Mouse (Mus musculus) left cerebral cortex, adult 18-20 months (tissue): ENCODE results near the gene Add1. TPM values are rescaled to one million over a fixed set of nuclear protein-coding genes. Genes with fewer than 3 reads are reported as not detected.

ENCODE experiments used
- DNase-seq, 2 experiments: peaks; one replicate each; pipeline ENCODE4 v3.0.0; 2021 to 2022; ENCODE audit warnings: low spot score in 2 of 2, mixed read lengths in 1 of 2
- total RNA-seq, 2 experiments: library from RNA; stranded (reverse); gene quantifications; 2 replicates each; pipeline ENCODE4 v1.2.3; 2021

The Add1 gene
- total RNA-seq, 2 experiments from 2014 or later: 426 to 440 TPM

DNA sequence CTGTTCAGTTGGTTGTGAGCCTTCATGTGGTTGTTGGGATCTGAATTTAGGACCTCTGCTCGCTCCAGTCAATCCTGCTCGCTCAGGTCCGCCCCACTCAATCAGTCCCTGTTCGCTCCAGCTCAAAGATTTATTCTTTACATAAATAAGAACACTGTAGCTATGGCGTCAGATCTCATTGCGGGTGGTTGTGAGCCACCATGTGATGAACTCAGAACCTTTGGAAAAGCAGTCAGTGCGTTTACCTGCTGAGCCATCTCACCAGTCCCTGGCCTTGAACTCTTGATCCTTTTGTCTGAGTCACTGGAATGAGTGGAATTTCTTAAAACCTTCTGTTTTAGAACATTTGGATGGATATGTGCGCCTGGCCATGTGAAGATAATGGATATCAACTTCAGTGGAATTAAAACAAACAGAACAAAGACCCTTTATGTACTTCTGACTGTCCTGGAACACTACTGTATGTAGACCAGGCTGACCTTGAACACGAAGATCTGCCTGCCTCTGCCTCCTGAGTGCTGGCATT is 19.8 kb downstream of the Add1 start:
- no peak for DNase-seq

DNA sequence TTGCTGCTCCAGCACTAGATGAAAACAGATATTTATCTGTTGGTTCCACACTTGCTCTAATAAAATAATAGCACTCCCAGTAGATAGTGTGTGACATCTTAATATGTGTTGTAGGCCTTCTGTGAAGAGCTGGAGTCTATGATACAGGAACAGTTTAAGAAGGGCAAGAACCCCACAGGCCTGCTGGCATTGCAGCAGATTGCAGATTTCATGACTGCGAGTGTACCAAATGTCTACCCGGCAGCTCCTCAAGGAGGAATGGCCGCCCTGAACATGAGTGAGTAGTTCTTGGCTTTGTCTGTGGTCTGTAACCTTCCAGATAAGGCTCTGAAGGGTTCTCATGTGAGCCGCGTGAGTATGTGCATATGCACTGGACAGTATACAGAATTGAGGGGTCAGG is 31.1 kb downstream of the Add1 start:
- DNase-seq: no peak

DNA sequence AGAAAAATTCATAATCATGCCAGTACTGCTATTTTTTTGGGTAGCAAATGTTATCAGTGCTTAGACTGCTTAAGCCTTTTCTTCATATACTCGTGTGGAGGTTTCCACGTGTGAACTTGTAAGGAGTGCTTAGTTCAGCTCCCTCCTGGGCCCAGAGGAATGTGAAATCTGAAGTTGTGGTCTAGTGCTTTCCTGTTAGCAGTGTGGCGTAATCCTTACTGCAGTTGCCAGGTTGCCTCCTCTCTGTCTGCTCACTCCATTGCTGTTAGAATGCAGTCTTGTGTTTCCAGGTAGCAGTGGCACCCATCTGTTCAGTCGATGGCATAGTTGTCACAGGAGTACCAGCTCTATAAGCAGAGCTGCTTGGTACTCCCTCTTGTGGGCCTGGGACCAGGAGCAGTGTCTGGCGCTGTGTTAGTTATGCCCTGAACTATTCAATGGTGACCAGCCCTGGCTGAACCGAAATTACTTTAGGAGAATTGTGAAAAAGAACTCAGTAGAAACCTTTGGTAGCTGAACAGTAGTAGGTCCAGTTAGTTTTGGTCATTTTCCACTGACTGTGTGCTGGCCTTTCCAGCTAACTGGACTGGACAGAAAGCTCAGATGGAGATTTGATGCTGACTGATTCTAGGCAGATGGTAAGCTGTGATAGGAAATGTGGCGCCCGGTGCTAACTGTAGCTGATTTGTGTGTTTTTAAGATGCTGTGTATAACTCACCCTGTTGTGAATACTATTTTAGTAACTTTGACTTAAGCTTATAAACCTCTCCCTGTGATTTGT is 33.8 kb downstream of the Add1 start:
- no peak for DNase-seq

DNA sequence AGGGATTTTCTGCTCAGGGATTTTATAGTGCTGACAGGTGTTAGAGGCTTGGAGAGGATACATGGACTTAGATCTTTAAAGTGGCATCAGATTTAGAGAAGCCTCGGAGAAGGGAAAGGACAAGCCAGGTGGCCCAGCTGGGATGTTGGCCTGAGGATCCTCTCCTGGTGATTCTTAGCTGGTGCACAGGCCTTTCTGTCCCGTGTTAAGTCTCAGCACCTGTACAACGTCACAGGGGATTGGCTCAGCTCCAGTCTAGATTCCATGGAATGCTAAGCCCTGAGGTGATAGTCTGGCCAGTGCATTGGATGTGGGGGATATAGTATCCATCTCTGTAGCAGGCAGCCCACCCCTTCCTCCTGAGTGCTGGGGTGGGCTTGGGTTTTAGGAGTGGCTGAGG is 34.8 kb downstream of the Add1 start:
- DNase-seq: no peak

DNA sequence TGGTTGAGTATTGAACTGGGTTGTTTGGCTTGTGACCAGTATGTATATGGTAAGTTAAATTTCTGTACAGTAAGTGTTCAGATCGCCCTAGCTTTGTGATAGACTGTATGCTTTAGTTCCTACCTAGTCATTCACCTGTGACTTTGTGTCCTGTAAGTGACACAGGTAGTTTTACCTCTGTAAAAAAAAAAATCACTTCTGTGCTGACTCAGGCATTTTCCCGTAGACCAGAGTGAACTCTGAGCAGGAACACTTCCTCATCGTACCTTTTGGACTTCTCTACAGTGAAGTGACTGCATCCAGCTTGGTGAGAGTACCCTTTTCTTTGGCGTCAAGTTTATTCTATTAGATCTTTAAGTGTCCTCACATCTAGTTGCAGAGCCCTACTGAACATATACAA is 36.5 kb downstream of the Add1 start:
- no peak for DNase-seq

DNA sequence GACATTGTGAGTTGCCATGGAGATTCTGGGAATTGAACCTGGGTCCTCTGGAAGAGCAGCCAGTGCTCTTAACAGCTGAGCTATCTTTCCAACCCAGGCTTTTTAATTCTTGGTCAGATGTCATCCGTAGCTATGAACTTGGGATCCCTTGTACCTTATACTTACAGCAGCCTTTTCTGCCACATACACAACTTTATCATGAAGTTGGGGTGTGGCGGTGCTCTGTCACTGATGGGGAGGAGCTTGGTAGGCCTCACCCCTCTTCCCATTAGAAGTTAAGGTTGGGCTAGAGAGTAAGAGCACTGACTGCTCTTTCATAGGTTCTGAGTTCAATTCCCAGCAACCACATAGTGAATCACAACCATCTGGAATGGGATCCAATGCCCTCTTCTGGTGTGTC is 59.5 kb downstream of the Add1 start:
- DNase-seq: no peak

DNA sequence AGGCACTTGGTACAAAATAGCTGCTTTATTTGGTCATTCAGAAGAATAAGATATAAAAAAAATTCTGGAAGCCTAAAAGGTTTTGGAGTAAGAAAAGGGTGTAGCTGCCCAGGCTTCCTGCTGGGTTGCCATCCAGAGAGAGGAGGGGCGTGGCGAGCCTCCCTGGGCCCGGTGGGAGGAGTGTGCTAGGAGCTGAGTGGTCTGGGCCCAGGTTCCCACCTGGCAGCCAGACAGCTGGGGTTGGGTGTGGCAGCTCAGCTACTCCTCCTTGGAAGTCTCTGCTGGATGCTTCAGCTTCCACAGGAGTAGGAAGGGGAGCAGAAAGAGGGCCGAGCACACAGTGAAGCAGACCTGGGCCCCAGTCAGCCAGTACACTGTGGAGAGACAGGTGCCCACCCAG is 60.2 kb downstream of the Add1 start:
- DNase-seq: no peak

DNA sequence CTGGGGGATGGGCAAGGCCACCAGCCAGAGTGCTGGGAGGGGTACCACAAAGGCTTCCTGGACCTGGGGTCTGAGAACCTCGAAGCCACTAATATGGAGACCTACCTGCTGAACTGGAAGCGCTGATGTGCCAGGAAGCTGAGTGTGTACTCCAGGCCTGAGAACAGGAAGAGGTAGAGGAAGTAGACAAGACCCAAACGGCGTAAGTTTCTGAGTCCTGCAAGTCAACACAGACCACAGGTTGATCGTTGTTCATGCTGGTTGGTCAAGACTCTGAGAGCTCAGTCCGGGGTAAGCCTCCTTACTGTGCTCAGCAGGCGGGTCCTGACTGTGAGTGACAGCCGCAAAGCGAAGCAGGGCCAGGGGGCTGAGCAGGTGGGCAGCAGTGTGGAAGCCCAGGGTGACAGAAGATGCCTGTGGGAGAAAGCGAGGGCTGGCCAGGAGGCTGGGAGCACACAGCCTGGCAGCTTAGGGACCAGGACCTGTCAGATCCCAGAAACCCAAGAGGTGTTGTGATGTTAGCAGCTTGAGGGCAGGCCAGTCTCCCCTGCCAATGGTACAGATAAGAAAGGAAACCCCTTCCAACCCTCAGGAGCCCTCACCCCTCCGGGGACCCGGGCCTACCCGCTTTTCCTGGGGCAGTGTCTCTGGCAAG is 61.4 kb downstream of the Add1 start:
- no peak for DNase-seq

DNA sequence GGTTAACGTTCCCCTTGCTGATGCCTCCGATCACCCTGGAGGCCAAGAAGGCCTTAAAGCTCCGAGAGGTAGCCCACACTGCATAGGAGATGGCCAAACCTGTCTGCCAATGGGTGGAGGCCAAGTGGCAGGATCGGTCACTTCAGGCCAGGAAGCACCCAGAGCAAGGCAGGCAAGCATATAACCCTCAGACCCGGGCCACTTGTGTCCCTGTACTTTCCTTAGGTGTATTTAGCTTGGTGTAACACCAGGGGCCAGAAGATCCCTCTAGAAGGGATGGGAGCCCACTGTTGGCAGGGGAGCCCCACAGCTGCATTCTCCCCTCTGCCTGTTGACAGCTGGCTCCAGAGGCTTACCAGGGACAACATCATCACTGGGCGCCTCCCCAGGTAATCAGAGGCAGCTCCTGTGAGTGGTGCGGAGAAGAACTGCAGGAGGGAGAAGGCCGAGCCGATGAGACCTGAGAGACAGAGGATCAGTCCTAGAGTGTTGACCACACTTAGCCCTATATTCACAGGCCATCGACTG is 62.3 kb downstream of the Add1 start:
- DNase-seq: no peak

DNA sequence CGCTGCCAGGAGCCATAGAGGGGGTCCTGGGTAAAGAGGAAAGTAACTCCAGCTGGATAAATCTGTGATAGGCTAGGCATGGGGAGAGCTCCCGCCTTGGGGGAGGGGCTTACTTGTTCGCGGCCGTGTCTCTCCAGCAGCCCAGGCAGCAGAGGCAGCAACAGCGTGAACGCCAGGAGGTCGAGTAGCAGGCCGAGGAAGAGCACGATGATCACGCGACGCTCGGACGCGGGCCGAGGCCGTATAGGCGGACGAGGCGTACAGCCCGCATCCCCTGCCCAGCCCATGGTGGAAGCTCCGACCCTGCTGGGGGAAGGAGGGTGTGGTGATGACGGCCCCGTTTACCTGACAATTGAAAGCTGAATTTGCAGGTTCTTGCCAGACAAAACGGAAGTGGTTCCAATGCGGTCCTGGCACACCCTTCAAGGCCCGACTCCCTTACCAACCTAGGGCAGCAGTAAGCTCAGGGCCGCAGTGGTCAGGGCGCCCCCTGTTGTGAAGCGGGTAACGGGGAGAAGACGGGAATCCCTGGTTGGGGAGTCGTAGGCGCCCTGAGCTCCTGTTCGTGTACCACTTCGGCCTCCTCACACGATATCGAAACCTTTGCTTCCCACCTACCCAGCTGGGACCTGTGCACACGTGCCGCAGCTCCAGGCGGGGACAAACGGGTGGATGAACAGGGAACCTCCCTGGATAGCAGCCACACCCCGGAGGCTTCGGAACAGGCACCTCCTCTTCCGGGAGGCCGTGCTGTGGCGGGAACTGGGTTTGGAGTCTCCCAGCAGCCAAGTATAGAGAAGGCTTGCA is 63.2 kb downstream of the Add1 start, which contains the start of gene Mfsd10:
TSS of gene Mfsd10 (minus strand) at position 732 of the 807 bp plus-strand sequence.
- peak; percentile 75 to 82 for DNase-seq

DNA sequence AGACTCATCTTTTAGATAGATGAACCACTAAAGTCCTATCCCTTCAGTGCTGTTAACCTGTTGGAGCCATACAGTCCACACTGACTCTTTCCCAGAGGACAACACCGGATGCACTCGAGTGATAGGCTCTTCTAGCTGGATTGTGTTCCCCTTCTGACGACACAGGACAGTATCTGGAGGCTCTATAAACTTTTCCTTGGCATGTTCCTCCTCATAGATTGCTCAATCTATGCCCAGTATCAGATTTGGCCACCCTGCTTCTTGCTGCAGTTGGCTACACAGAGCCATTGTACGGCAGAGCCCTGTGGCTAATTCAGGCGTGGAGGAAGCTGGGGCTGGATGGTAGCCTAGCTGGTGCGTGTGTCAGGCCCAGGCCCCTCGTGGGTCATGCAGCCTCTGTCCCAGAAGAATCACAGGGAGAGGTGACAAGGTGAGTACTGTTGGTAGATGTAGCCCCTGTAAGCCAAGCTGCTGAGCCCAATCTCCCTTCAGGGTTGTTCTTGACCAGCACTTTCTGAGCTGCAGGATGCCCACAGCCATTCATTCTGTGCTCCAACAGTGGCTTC is 64.2 kb downstream of the Add1 start:
- no peak for DNase-seq

DNA sequence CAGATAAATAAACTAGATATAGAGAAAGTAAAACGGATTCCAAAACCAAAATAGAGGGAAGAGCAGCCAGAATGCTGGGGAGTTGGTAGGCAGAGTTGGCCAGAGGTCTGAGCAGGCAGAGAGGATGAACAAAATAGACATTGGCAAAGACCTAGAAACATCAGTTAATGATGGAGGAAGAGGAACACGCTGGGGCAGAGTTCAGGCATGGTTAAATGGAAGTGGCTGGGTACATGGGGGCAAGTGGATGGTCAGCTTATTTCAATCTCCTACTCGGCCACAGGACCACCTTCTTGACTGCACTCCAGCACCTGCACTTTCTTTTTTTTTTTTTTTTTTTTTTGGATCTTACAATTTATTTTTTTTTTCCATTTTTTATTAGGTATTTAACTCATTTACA is 68.5 kb downstream of the Add1 start:
- no peak for DNase-seq

DNA sequence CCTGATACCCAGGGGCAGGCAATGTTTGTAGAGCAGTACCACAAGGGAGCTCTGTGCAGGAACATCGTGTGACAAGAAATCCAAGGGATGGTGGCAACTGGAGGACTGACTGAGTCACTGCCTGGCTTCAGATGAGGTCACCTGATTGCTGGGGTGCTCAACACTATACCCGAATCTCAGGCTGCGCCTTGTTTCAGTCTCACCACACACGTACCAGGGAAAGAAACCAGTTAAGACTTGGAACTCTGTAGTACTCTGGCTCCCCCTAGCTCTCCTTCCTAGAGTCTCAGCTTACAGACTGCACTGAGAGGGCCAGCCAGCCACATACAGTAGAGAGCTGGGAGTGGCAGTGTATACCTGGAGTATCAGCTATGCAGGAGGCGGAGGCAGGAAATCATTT is 69.5 kb downstream of the Add1 start:
- DNase-seq: peak; percentile 56 to 66

DNA sequence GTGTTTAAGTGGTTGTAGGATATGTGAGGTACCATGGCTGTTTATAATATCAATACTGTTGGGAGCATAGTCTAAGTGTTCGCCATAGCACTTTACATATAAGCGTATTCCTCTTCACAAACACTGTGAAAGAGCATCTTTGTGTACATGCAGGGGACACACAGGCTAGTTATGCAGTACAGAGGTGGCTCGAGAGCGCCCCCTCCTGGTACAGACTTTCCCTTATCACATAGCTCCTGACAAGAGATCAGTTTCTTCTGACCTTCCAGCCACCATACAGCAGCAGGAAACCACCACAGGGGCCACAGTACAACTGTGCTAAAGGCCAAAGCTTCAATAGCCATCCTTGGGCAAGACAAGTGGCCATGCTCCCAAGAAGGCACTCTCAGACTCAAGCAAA is 74.1 kb downstream of the Add1 start:
- peak; percentile 44 to 68 for DNase-seq

DNA sequence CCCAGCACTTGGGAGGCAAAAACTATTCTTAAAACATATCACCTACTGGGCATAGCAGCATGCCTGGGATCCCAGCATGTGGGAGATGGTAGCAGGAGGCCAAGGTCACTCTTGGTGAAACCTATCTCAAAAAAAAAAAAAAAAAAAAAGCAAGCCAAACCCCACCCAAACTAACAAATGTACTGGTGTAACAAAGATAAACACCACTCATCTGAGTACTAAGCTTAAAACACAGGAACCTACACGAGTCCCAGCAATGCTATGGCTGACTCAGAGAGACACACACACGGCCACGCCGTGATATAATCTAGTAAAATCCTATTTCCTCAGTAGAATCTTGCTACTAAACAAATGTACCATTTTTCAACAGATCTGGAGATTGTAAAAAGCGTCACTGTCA is 79.5 kb downstream of the Add1 start:
- no peak for DNase-seq

DNA sequence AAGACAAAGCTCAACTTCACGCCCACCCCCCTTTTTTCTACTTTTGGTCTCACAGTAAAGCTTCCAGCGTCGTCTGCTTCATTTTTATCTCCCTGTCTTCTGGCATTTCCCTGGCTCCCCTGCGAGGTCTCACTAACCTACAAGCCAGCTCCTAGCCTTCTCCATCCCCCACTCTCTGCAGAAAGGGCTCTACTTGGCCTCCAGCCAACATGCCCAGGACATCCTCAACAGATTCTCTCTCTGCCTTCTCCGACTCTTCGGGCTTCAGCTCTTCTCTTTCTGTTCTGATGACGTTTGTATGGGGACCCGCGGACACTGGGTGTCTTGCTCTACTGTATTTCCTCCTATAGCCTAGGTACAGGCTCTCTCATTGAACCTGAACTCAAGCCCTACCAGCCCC is 81.4 kb downstream of the Add1 start:
- DNase-seq: no peak

DNA sequence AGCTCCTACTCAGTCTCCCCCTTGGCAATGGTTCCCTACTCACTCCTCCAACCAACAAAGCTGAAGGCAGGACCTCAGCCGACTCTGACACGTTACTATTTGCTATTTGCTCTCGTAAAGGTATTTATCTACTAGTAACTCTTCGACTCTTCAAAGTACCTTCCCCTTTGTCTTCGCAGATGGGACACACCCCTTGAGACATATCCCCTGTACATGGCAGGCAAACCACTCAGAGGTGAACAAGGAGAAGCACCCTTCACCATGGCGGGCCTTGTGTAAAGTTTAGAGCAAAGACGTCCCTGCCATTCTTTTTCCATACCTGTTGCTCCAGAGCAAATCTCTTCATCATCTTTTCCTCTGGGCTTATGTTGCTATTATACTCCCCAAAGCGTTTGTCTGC is 84.1 kb downstream of the Add1 start:
- DNase-seq: no peak

DNA sequence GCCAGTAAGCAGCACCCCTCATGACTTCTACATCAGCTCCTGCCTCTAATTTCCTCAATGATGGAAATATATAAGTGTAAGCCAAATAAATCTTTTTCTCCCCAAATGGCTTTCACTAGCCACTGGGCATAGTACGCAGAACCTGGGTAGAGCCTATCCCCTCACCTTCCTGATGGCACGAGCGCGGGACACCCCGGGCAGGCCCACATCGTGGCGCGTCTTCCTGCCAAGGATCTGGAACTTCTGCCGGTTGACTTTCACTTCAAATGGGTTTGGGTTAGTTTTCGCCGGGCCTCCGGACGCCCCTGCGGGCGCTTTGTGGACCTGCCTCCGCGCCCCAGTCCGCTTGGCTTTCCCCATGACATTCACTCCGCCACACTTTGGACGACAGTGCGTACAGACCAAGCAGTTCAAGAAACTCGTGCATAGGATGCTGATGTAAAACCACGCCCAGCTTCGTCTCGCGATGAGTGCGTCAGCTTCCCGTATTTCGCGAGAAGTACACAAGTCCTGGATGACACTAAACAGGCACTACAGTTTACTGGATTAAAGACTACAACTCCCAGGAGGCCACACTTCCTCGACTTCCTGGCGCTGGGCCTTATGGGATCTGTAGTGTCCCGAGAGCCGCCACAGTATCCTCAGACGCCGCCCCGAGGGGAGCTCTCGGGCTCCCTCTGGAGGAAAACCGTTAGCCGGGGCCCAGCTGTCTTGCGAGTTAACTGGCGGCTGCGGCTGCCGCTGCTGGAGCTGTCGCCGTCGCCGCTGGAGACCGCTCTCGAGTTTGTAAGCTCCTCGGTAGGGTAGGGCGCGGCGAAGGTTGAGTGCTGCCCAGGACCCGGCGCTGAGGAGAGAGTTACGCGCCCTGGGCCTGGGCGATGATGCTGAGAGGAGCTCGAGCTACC is 86.5 kb downstream of the Add1 start, which contains the start of the genes Nop14 and Grk4:
TSS of gene Nop14 (minus strand) at position 463 of the 905 bp plus-strand sequence.
TSS of gene Grk4 (plus strand) at position 694 of the 905 bp plus-strand sequence.
- DNase-seq: peak; percentile 99

DNA sequence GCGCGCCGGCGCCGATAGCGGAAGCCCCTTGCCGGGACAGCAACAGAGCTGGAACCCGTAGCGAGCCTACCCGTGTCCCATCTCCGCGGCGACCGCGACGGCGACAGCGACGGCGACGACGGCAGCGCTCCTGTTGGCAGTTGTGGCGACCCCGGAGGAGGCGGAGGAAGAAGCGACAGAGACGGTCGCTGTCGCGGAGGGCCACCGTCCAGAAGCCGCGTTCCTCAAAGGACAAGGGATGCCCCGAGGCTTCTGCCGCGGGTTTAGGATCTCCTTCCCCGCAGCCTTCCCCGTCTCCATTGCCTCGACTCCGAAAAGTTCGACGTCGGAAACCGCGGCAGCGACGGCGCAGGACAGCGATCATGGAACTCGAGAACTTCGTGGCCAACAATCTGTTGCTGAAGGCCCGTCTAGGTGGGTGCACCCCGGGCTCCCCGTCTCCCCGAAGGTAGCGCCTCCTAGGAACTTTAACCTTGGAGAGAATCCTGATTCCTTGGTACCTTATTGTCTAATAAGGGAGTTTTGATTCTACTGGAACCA is 87.2 kb downstream of the Add1 start:
- DNase-seq: no peak

DNA sequence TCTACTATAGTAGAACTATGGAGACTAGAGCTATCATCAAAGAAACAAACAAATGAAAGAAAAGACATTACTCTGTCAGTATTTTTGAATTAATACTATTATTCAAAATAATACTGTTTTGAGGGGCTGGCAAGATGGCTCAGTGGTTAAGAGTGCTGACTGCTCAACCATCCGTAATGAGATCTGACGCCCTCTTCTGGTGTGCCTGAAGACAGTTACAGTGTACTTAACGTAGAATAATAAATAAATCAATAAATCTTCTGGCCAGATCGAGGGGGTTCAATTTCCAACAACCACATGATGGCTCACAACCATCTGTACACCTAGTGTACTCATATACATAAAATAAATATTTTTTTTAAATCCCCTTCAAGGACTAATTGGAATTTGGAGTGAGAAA is 88.4 kb downstream of the Add1 start:
- no peak for DNase-seq
